Mouse (Mus musculus): ENCODE results near the gene Gls2. TPM values are rescaled to one million over a fixed set of nuclear protein-coding genes. Genes with fewer than 3 reads are reported as not detected.
A peak's percentile ranks its signal among the peaks of the same experiment; 100 is the strongest.

Gls2 gene
- polyA plus RNA-seq, 2 experiments, result 3.7 to 5.5 TPM

- Histone ChIP-seq H3K9ac (replicated peaks) (peak overlapping the region; percentile 80), H3K4me1 (replicated peaks; ENCODE audit: control insufficient read depth in 2 of 2, insufficient read depth in 2 of 2, low read length in 1 of 2) (peaks cover 14 to 15% of the 10 kb centered on the region in 2 experiments), H3K4me3 (ENCODE audit: insufficient read depth in 1 of 2, low read depth in 2 of 2, low read length in 2 of 2) (peak overlapping the region; percentile 67 to 81), H3K4me2 (ENCODE audit: low read depth) (peak overlapping the region; percentile 79), H3K27ac (peak overlapping the region; percentile 51), H3K36me3 (replicated peaks; ENCODE audit: control insufficient read depth, insufficient read depth, low read depth) (no peaks in the 10 kb centered on the region), H3K9me3 (ENCODE audit: control insufficient read depth, low read length) (no peaks in the 10 kb centered on the region), H3K27me3 (ENCODE audit: control insufficient read depth, insufficient read depth, low read length) (no peaks in the 10 kb centered on the region)
- under 1% methylated on average over 17 of the region's 17 CpGs for WGBS (ENCODE audit: insufficient replicate concordance)
- TF ChIP-seq EP300 (IDR thresholded peaks at IDR 0.05; ENCODE audit: low read depth) (no peak), CTCF (IDR thresholded peaks at IDR 0.05; ENCODE audit: low read depth) (no peak)
- DNase-seq (ENCODE audit: low read depth in 3 of 3, low spot score in 3 of 3) (peak; percentile 57 to 67 (median 64)), ATAC-seq (ENCODE audit: insufficient read depth) (peak; percentile 78)
Measured at GRCm38 (mm10) chr10:128175996-128176755, 18.1 kb upstream of the Gls2 start.

GRCm38 (mm10) chr10:128177316-128177715 is 16.9 kb upstream of the Gls2 start:
- H3K4me2 ChIP-seq (ENCODE audit: low read depth), result no peak overlapping the region
- TF ChIP-seq EP300 (IDR thresholded peaks at IDR 0.05; ENCODE audit: low read depth) (no peak), CTCF (IDR thresholded peaks at IDR 0.05; ENCODE audit: low read depth) (no peak)
- DNase-seq (ENCODE audit: low read depth in 3 of 3, low spot score in 3 of 3) (no peak), ATAC-seq (ENCODE audit: insufficient read depth) (no peak)
- H3K4me3 ChIP-seq (ENCODE audit: insufficient read depth in 1 of 2, low read depth in 2 of 2, low read length in 2 of 2), result no peak overlapping the region
- no peaks in the 10 kb centered on the region for H3K36me3 ChIP-seq (replicated peaks; ENCODE audit: control insufficient read depth, insufficient read depth, low read depth)
- H3K4me1 ChIP-seq (replicated peaks; ENCODE audit: control insufficient read depth in 2 of 2, insufficient read depth in 2 of 2, low read length in 1 of 2), result peaks cover 14 to 15% of the 10 kb centered on the region in 2 experiments
- WGBS (ENCODE audit: insufficient replicate concordance), result 70% methylated on average over 4 of the region's 4 CpGs
- H3K9me3 ChIP-seq (ENCODE audit: control insufficient read depth, low read length), result no peaks in the 10 kb centered on the region
- no peak overlapping the region for H3K9ac ChIP-seq (replicated peaks)
- H3K27ac ChIP-seq, result no peak overlapping the region
- H3K27me3 ChIP-seq (ENCODE audit: control insufficient read depth, insufficient read depth, low read length), result no peaks in the 10 kb centered on the region

GRCm38 (mm10) chr10:128179989-128180388 is 14.3 kb upstream of the Gls2 start, which contains the start of gene Rbms2:
Rbms2 (minus strand) TSS chr10:128180297.
- DNase-seq (ENCODE audit: low read depth in 3 of 3, low spot score in 3 of 3) (no peak), ATAC-seq (ENCODE audit: insufficient read depth) (no peak)
- no peaks in the 10 kb centered on the region for H3K36me3 ChIP-seq (replicated peaks; ENCODE audit: control insufficient read depth, insufficient read depth, low read depth)
- H3K4me1 ChIP-seq (replicated peaks; ENCODE audit: control insufficient read depth in 2 of 2, insufficient read depth in 2 of 2, low read length in 1 of 2), result peaks cover 14 to 15% of the 10 kb centered on the region in 2 experiments
- peak within 1 kb of the TSS; percentile 53 for H3K4me2 ChIP-seq (ENCODE audit: low read depth)
- H3K27ac ChIP-seq, result no peak within 1 kb of the TSS
- no peak for TF ChIP-seq CTCF (IDR thresholded peaks at IDR 0.05; ENCODE audit: low read depth)
- TF ChIP-seq EP300 (IDR thresholded peaks at IDR 0.05; ENCODE audit: low read depth), result no peak
- H3K4me3 ChIP-seq (ENCODE audit: insufficient read depth in 1 of 2, low read depth in 2 of 2, low read length in 2 of 2), result peak within 1 kb of the TSS; percentile 10 to 30
- 3% methylated on average over 6 of the region's 6 CpGs for WGBS (ENCODE audit: insufficient replicate concordance)
- no peaks in the 10 kb centered on the region for H3K9me3 ChIP-seq (ENCODE audit: control insufficient read depth, low read length)
- H3K27me3 ChIP-seq (ENCODE audit: control insufficient read depth, insufficient read depth, low read length), result no peaks in the 10 kb centered on the region
- H3K9ac ChIP-seq (replicated peaks), result peak within 1 kb of the TSS; percentile 1

GRCm38 (mm10) chr10:128184296-128184695 is 10.0 kb upstream of the Gls2 start:
- 74% methylated on average over 2 of the region's 2 CpGs for WGBS (ENCODE audit: insufficient replicate concordance)
- H3K4me3 ChIP-seq (ENCODE audit: insufficient read depth in 1 of 2, low read depth in 2 of 2, low read length in 2 of 2), result no peak overlapping the region
- no peak overlapping the region for H3K9ac ChIP-seq (replicated peaks)
- no peak overlapping the region for H3K27ac ChIP-seq
- H3K4me2 ChIP-seq (ENCODE audit: low read depth), result no peak overlapping the region
- DNase-seq (ENCODE audit: low read depth in 3 of 3, low spot score in 3 of 3), result no peak
- H3K9me3 ChIP-seq (ENCODE audit: control insufficient read depth, low read length), result no peaks in the 10 kb centered on the region
- no peak for ATAC-seq (ENCODE audit: insufficient read depth)
- TF ChIP-seq CTCF (IDR thresholded peaks at IDR 0.05; ENCODE audit: low read depth) (no peak), EP300 (IDR thresholded peaks at IDR 0.05; ENCODE audit: low read depth) (no peak)
- H3K36me3 ChIP-seq (replicated peaks; ENCODE audit: control insufficient read depth, insufficient read depth, low read depth), result no peaks in the 10 kb centered on the region
- H3K4me1 ChIP-seq (replicated peaks; ENCODE audit: control insufficient read depth in 2 of 2, insufficient read depth in 2 of 2, low read length in 1 of 2), result peaks cover 18 to 23% of the 10 kb centered on the region in 2 experiments
- no peaks in the 10 kb centered on the region for H3K27me3 ChIP-seq (ENCODE audit: control insufficient read depth, insufficient read depth, low read length)

GRCm38 (mm10) chr10:128185277-128185940 is 8.8 kb upstream of the Gls2 start:
- DNase-seq (ENCODE audit: low read depth in 3 of 3, low spot score in 3 of 3), result no peak
- H3K9ac ChIP-seq (replicated peaks), result no peak overlapping the region
- ATAC-seq (ENCODE audit: insufficient read depth), result no peak
- no peak overlapping the region for H3K4me2 ChIP-seq (ENCODE audit: low read depth)
- no peaks in the 10 kb centered on the region for H3K9me3 ChIP-seq (ENCODE audit: control insufficient read depth, low read length)
- no peak overlapping the region; the same call in 1 of the 2 replicates for H3K27ac ChIP-seq
- no peak overlapping the region for H3K4me3 ChIP-seq (ENCODE audit: insufficient read depth in 1 of 2, low read depth in 2 of 2, low read length in 2 of 2)
- WGBS (ENCODE audit: insufficient replicate concordance), result 67% methylated on average over 6 of the region's 6 CpGs
- no peaks in the 10 kb centered on the region for H3K36me3 ChIP-seq (replicated peaks; ENCODE audit: control insufficient read depth, insufficient read depth, low read depth)
- H3K4me1 ChIP-seq (replicated peaks; ENCODE audit: control insufficient read depth in 2 of 2, insufficient read depth in 2 of 2, low read length in 1 of 2), result peaks cover 13 to 18% of the 10 kb centered on the region in 2 experiments
- no peak for TF ChIP-seq EP300 (IDR thresholded peaks at IDR 0.05; ENCODE audit: low read depth)
- no peaks in the 10 kb centered on the region for H3K27me3 ChIP-seq (ENCODE audit: control insufficient read depth, insufficient read depth, low read length)

All from liver, embryonic 14.5 days (tissue).